Mouse (Mus musculus): ENCODE results near the gene Mgat3. TPM values are rescaled to one million over a fixed set of nuclear protein-coding genes. Genes with fewer than 3 reads are reported as not detected.

Gene Mgat3
- polyA plus RNA-seq (2012; rRNA removed): 79.8 and 86.4 TPM in 2 replicates

DNA sequence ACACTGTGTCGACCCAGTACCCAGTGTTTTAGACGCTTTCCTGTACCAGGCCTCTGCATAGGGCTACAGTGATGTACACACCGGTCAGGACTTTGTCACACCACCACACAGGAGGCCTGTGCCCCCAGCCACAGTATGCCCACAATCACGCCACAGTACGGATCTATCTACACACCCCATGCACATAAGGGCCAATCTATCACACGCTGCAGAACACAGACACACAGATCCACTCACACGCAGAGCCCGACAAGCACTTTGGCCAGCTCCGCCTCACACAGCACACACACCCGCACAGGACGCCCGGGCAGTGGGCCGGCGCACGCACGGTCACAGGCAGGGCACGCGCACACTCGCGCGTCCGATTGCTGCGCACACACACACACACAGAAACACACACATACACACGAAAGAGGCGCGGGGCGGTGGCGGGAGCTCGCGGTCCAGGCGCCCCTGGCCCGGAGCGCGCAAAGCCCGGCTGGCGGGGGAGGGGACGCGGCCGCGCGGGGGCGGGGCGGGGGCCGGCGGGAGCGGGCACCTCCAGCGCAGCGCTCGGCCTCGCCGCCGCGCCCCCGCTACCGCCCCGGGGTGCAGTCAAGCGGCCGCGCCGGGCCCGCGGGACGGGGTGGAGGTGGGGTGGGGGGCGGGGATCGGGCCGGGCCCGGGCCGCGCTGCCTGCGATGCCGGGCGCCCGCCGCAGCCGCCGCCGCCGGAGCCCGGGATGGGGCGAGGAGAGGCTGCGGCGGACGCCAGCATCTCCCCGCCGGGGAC lies at the start of gene Mgat3:
Gene Mgat3 (plus strand): TSS at position 721 of the 771 bp plus-strand sequence.
- H3K4me3 ChIP-seq (ENCODE audit: insufficient read depth, low read length): peak within 1 kb of the TSS; percentile 43
- peaks cover 3% of the 10 kb centered on the region; the same call in 1 of the 2 replicates for H3K4me1 ChIP-seq (ENCODE audit: control insufficient read depth, insufficient read depth, low read length)
- H3K27ac ChIP-seq (ENCODE audit: insufficient read depth, low read length): peak within 1 kb of the TSS; percentile 74
- TF ChIP-seq POLR2A (IDR thresholded peaks at IDR 0.05; ENCODE audit: extremely low read depth, insufficient read depth, low read length) (peak; percentile 33; the same call in 1 of the 2 replicates), CTCF (IDR thresholded peaks at IDR 0.05; ENCODE audit: extremely low read depth, insufficient read depth, low read length) (no peak)

DNA sequence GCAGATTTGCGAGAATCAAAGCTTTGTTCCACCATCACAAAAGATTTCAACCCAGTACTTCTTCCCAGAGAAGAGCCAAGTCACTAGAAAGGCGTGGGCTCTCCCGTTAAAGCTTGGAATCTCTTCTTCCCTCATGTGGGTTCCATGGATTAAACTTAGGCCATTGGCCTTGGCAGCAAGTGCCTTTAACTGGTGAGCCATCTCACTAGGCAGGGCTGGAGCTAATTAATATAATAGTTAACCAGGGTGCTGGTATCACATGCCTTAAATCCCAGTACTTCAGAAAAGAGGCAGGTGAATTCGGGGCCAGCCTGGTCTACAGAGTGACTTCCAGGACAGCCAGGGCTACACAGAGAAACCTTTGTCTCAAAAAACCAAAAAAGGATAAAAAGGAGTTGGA lies 48.9 kb upstream of the Mgat3 start:
- H3K4me3 ChIP-seq (ENCODE audit: insufficient read depth, low read length): no peak overlapping the region
- H3K4me1 ChIP-seq (ENCODE audit: control insufficient read depth, insufficient read depth, low read length): no peaks in the 10 kb centered on the region
- TF ChIP-seq CTCF (IDR thresholded peaks at IDR 0.05; ENCODE audit: extremely low read depth, insufficient read depth, low read length) (no peak), POLR2A (IDR thresholded peaks at IDR 0.05; ENCODE audit: extremely low read depth, insufficient read depth, low read length) (no peak)
- H3K27ac ChIP-seq (ENCODE audit: insufficient read depth, low read length): no peak overlapping the region

DNA sequence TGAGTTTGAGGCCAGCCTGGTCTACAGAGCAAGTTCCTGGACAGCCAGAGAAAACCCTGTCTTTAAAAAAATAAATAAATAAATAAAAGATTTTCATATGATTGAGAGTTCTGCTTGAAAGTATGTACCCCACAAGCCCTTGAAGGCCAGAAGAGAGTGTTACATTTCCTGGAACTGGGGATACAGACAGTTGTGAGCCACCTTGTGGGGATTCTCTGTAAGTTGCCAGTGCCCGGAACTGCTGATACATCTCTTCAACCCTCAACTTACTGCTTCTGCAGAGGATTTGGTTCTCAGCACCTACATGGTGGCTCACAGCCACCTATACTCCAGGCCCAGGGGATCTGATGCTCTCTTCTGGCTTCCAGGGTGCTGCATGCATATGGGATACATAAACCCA lies 46.3 kb upstream of the Mgat3 start:
- TF ChIP-seq POLR2A (IDR thresholded peaks at IDR 0.05; ENCODE audit: extremely low read depth, insufficient read depth, low read length): no peak
- TF ChIP-seq CTCF (IDR thresholded peaks at IDR 0.05; ENCODE audit: extremely low read depth, insufficient read depth, low read length): peak; percentile 33; the same call in 1 of the 2 replicates
- Histone ChIP-seq H3K4me1 (ENCODE audit: control insufficient read depth, insufficient read depth, low read length) (no peaks in the 10 kb centered on the region), H3K27ac (ENCODE audit: insufficient read depth, low read length) (no peak overlapping the region), H3K4me3 (ENCODE audit: insufficient read depth, low read length) (no peak overlapping the region)

- Histone ChIP-seq H3K27ac (ENCODE audit: insufficient read depth, low read length) (no peak overlapping the region), H3K4me3 (ENCODE audit: insufficient read depth, low read length) (no peak overlapping the region), H3K4me1 (ENCODE audit: control insufficient read depth, insufficient read depth, low read length) (peaks cover 9% of the 10 kb centered on the region; the same call in 1 of the 2 replicates)
- no peak for TF ChIP-seq POLR2A (IDR thresholded peaks at IDR 0.05; ENCODE audit: extremely low read depth, insufficient read depth, low read length)
- TF ChIP-seq CTCF (IDR thresholded peaks at IDR 0.05; ENCODE audit: extremely low read depth, insufficient read depth, low read length): no peak
These were observed 43.5 kb upstream of the Mgat3 start for GRCm38 (mm10) chr15:80129982-80130381.

DNA sequence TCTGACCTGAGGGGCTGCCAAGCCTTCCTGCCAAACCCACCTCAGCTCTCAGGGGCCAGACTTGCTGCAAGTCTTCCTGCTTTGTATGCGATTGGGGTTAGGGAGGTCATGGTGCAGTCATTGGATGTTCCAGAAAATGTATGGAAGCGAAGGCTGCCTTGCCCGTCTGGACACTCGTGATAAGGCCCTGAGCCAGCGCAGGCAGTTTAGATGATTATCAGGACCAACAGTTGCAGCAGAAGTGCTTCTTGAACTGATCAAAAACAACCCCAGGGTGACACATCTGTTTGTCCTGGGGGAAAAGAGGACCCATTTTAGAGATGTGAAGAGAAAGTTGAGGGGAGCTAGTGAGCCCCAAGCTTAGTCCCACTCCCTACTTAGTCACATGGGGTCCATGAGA lies 42.8 kb upstream of the Mgat3 start:
- no peak overlapping the region for H3K4me3 ChIP-seq (ENCODE audit: insufficient read depth, low read length)
- peaks cover 9% of the 10 kb centered on the region; the same call in 1 of the 2 replicates for H3K4me1 ChIP-seq (ENCODE audit: control insufficient read depth, insufficient read depth, low read length)
- no peak overlapping the region for H3K27ac ChIP-seq (ENCODE audit: insufficient read depth, low read length)
- TF ChIP-seq POLR2A (IDR thresholded peaks at IDR 0.05; ENCODE audit: extremely low read depth, insufficient read depth, low read length) (no peak), CTCF (IDR thresholded peaks at IDR 0.05; ENCODE audit: extremely low read depth, insufficient read depth, low read length) (no peak)

DNA sequence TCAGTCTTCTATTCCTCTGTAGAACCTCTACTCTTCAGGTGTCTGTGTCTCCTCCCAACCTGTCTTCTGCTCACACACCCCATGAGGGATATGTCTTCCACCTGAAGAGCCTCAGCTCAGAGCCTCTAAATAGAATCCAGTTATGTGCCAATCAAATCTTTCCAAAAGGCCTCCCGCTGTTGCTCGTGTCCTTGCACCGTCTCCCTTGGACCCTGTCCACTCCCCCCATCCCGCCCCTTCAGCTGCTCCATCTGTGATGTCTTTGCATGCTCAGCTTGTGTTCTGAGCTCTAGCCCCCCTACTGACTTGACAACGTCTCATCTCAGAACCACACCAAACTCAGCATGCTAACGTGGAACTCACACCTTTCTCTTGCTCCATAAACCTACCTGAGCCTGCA lies 42.1 kb upstream of the Mgat3 start:
- no peak overlapping the region for H3K27ac ChIP-seq (ENCODE audit: insufficient read depth, low read length)
- H3K4me1 ChIP-seq (ENCODE audit: control insufficient read depth, insufficient read depth, low read length): peaks cover 9% of the 10 kb centered on the region; the same call in 1 of the 2 replicates
- TF ChIP-seq CTCF (IDR thresholded peaks at IDR 0.05; ENCODE audit: extremely low read depth, insufficient read depth, low read length) (no peak), POLR2A (IDR thresholded peaks at IDR 0.05; ENCODE audit: extremely low read depth, insufficient read depth, low read length) (no peak)
- H3K4me3 ChIP-seq (ENCODE audit: insufficient read depth, low read length): no peak overlapping the region

DNA sequence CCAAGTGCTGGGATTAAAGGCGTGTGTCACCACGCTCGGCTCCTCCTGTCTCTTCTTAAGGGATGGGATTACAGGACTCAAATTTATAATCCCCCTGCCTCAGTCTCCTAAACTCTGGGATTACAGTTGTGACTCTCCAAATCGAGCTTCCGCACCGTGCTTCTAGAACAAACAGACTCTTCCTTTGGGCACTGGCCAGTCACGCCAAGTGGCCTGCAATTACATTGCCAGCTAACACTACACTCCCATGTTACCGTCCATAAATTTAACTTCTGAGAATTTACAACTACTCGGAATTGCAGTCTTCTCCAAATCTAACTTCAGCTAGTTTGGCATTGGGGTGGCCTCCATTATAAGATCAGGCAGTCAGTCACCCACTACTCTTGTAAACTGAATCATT lies 41.1 kb upstream of the Mgat3 start:
- TF ChIP-seq POLR2A (IDR thresholded peaks at IDR 0.05; ENCODE audit: extremely low read depth, insufficient read depth, low read length): no peak
- TF ChIP-seq CTCF (IDR thresholded peaks at IDR 0.05; ENCODE audit: extremely low read depth, insufficient read depth, low read length): no peak
- H3K27ac ChIP-seq (ENCODE audit: insufficient read depth, low read length): no peak overlapping the region
- peak overlapping the region; percentile 97; the same call in 1 of the 2 replicates for H3K4me3 ChIP-seq (ENCODE audit: insufficient read depth, low read length)
- peaks cover 11% of the 10 kb centered on the region; the same call in 1 of the 2 replicates for H3K4me1 ChIP-seq (ENCODE audit: control insufficient read depth, insufficient read depth, low read length)

GRCm38 (mm10) chr15:80132993-80133586 lies 40.4 kb upstream of the Mgat3 start, which contains the start of gene Tab1:
Gene Tab1, plus strand, starts transcription at chr15:80133127.
- Histone ChIP-seq H3K4me1 (ENCODE audit: control insufficient read depth, insufficient read depth, low read length) (peaks cover 12% of the 10 kb centered on the region; the same call in 1 of the 2 replicates), H3K4me3 (ENCODE audit: insufficient read depth, low read length) (peak within 1 kb of the TSS; percentile 97), H3K27ac (ENCODE audit: insufficient read depth, low read length) (peak within 1 kb of the TSS; percentile 95)
- TF ChIP-seq CTCF (IDR thresholded peaks at IDR 0.05; ENCODE audit: extremely low read depth, insufficient read depth, low read length): peak; percentile 37; the same call in 1 of the 2 replicates
- peak; percentile 34; the same call in 1 of the 2 replicates for TF ChIP-seq POLR2A (IDR thresholded peaks at IDR 0.05; ENCODE audit: extremely low read depth, insufficient read depth, low read length)

GRCm38 (mm10) chr15:80133682-80134449 lies 39.7 kb upstream of the Mgat3 start:
- peak overlapping the region; percentile 95 for H3K27ac ChIP-seq (ENCODE audit: insufficient read depth, low read length)
- H3K4me3 ChIP-seq (ENCODE audit: insufficient read depth, low read length): peak overlapping the region; percentile 97
- no peak for TF ChIP-seq POLR2A (IDR thresholded peaks at IDR 0.05; ENCODE audit: extremely low read depth, insufficient read depth, low read length)
- TF ChIP-seq CTCF (IDR thresholded peaks at IDR 0.05; ENCODE audit: extremely low read depth, insufficient read depth, low read length): no peak
- H3K4me1 ChIP-seq (ENCODE audit: control insufficient read depth, insufficient read depth, low read length): peaks cover 15% of the 10 kb centered on the region

All from cortical plate, adult 2 months (tissue).